Mouse (Mus musculus) cerebellum, adult 2 months (tissue): ENCODE data around the gene Ager.

ENCODE experiments used
- CTCF ChIP-seq: fragments of 200-500 bp; IDR thresholded peaks from 2 replicates; pipeline ENCODE4 v1.5.1; 2011; ENCODE audit warnings: low read depth, mild to moderate bottlenecking, control low read depth, low read length, moderate library complexity, borderline replicate concordance; ENCODE audit not compliant: insufficient read depth
- POLR2A ChIP-seq: fragments of 200-500 bp; IDR thresholded peaks from 2 replicates; pipeline ENCODE4 v1.6.1; 2011; ENCODE audit warnings: low read length, control low read depth, borderline replicate concordance; ENCODE audit not compliant: insufficient read depth

GRCm38 (mm10) chr17:34587423-34587811, 10.2 kb upstream of the Ager start:
- TF ChIP-seq CTCF (no peak), POLR2A (peak; percentile 97)
